Mouse (Mus musculus) spleen, adult 2 months (tissue): ENCODE data around the gene Amigo2. TPM values are rescaled to one million over a fixed set of nuclear protein-coding genes. Genes with fewer than 3 reads are reported as not detected.

Experiments used
- DNase-seq, 2 experiments: peaks; one replicate each; pipeline versions ENCODE4 v3.0.0 to v3.0.0-alpha.2; 2012 to 2021; ENCODE audit warnings: low spot score in 2 of 2, low read depth in 1 of 2
- H3K27ac ChIP-seq: fragments of 200-500 bp; 2 replicates; pipeline ENCODE4 v1.5.1; 2012; ENCODE audit warnings: low read length, inconsistent platforms; ENCODE audit not compliant: insufficient read depth
- H3K27me3 ChIP-seq: fragments of 200-500 bp; 2 replicates; pipeline ENCODE4 v1.6.1; 2012; ENCODE audit warnings: mild to moderate bottlenecking, moderate library complexity, low read length, inconsistent platforms; ENCODE audit not compliant: control insufficient read depth, insufficient read depth
- H3K36me3 ChIP-seq: fragments of 200-500 bp; 2 replicates; pipeline ENCODE4 v1.6.1; 2012; ENCODE audit warnings: mild to moderate bottlenecking, low read length, inconsistent platforms; ENCODE audit not compliant: control insufficient read depth, insufficient read depth
- H3K4me1 ChIP-seq: fragments of 200-500 bp; 2 replicates; pipeline ENCODE4 v1.6.1; 2011; ENCODE audit warnings: inconsistent platforms; ENCODE audit not compliant: control insufficient read depth, insufficient read depth, insufficient read length
- H3K4me3 ChIP-seq: fragments of 200-500 bp; 2 replicates; pipeline ENCODE4 v1.5.1; 2011; ENCODE audit warnings: mild to moderate bottlenecking, inconsistent platforms; ENCODE audit not compliant: insufficient read depth, insufficient read length; ENCODE audit errors: extremely low read depth
- CTCF ChIP-seq: fragments of 200-500 bp; IDR thresholded peaks from 2 replicates; pipeline ENCODE4 v1.5.1; 2011; ENCODE audit warnings: mild to moderate bottlenecking, inconsistent platforms; ENCODE audit not compliant: insufficient read depth, insufficient read length, insufficient replicate concordance; ENCODE audit errors: extremely low read depth
- POLR2A ChIP-seq: fragments of 200-500 bp; IDR thresholded peaks from 2 replicates; pipeline ENCODE4 v1.6.1; 2011; ENCODE audit warnings: low read depth, low read length, inconsistent platforms
- WGBS: fragments of 180-500 bp; shearing (Covaris S2); methylation state at CpG from one replicate; pipeline ENCODE4 v1.1.7; 2018; 5-methylcytosine and 5-hydroxymethylcytosine counted together
- polyA plus RNA-seq: library from polyadenylated mRNA; depleted of rRNA; stranded (reverse); fragments of >200 nt; gene quantifications from 2 replicates; pipeline ENCODE4 v1.2.3, GENCODE M21; 2012

The Amigo2 gene
- polyA plus RNA-seq, 1 experiment: 2.0 TPM

DNA sequence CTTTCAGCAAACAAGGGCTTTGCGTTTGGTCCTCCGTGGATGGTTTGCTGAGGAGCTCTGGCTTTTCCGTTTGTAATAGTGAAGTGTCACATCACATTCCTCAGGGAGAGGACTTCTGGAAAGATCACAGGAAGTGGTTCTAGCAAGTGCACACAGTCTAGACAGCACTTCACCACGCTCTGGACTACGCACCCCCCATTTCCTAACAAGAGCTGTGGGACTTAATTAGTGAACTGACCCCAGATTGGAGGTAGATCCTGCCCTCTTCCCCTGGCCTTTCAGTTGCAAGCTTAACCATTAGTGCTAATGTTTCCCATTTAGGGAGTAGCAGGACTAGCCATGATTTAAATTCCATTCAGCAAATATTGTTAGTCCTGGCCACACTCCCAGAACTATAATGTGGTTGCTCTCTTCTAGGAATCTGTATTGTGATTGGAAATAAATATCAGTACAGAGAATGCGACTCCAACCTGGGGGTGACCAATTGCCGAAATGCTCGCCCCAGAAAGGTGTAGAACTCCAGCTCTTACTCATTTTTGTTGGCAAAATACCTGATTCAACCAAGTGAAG is 10.2 kb upstream of the Amigo2 start:
- H3K4me1 ChIP-seq: peaks cover 28% of the 10 kb centered on the region; the same call in 1 of the 2 replicates
- no peak for TF ChIP-seq CTCF
- no peak for TF ChIP-seq POLR2A
- WGBS: 73% methylated on average over 8 of the region's 8 CpGs
- no peak overlapping the region for H3K4me3 ChIP-seq
- peak overlapping the region; percentile 39; the same call in 1 of the 2 replicates for H3K27ac ChIP-seq
- no peaks in the 10 kb centered on the region for H3K36me3 ChIP-seq
- no peak for DNase-seq
- no peaks in the 10 kb centered on the region for H3K27me3 ChIP-seq

DNA sequence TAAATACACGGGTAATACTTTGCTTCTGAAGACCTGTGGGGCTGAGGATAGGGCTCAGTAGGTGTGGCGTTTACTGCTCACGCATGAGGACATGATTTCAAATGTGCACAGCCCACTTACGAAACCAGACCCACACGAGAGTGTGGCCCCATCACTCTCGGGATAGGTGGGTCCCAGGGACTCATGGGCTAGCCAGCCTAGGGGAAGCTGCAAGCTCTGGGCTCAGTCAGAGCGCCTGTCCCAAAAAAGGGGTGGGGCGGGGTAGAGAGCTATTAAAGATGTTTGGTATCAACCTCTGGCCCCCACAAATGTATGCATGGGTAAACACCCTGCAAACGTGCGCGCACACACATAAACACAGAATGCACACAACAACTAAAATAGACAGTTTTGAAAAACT is 9.3 kb upstream of the Amigo2 start:
- H3K4me3 ChIP-seq: no peak overlapping the region
- DNase-seq: no peak
- peaks cover 36% of the 10 kb centered on the region; the same call in 1 of the 2 replicates for H3K4me1 ChIP-seq
- WGBS: 88% methylated on average over 11 of the region's 11 CpGs
- no peaks in the 10 kb centered on the region for H3K27me3 ChIP-seq
- no peak for TF ChIP-seq POLR2A
- TF ChIP-seq CTCF: no peak
- H3K27ac ChIP-seq: no peak overlapping the region
- H3K36me3 ChIP-seq: no peaks in the 10 kb centered on the region

DNA sequence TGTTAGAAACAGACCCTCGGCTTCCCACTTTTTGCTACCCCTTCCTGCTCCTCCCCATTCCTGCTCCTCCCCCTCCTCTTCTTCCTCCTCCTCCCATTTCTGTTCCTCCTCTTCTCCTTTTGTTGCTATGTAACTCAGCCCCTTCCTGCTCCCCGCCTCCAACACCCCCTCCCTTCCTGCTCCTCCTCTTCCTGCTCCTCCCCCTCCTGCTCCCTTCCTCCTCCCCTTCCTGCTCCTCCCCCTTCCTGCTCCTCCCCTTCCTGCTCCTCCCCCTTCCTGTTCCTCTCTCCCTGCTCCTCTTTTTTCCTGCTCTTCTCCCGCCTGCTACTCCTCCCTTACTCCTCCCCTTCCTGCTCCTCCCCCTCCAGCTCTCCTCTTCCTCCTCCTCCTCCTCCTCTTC is 8.7 kb upstream of the Amigo2 start:
- DNase-seq: no peak
- Histone ChIP-seq H3K27ac (no peak overlapping the region), H3K27me3 (no peaks in the 10 kb centered on the region), H3K36me3 (no peaks in the 10 kb centered on the region), H3K4me1 (peaks cover 33% of the 10 kb centered on the region; the same call in 1 of the 2 replicates), H3K4me3 (no peak overlapping the region)
- TF ChIP-seq POLR2A (no peak), CTCF (no peak)
- WGBS: 94% methylated on average over 3 of the region's 3 CpGs

DNA sequence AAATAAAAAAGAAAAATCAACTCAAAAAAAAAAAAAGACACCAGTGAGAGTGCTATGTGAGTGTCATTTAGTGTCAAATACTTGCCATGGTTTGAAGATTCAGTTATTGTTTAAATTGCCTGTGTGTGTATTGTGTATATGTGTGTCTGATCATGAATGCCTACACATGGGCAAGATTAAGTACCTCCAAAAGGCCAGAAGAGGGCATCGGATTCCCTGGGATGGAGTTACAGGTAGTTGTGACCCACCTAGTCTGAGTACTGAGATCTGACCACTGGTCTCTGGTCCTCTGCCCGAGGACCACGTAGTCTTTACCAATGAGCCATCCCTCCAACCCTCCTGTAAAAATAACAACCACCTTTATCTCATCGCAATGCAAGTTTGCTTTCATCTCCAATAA is 7.3 kb upstream of the Amigo2 start:
- H3K27me3 ChIP-seq: no peaks in the 10 kb centered on the region
- H3K4me3 ChIP-seq: no peak overlapping the region
- H3K4me1 ChIP-seq: peaks cover 26% of the 10 kb centered on the region; the same call in 1 of the 2 replicates
- TF ChIP-seq POLR2A: no peak
- TF ChIP-seq CTCF: no peak
- 92% methylated on average over 4 of the region's 4 CpGs for WGBS
- no peak for DNase-seq
- H3K36me3 ChIP-seq: no peaks in the 10 kb centered on the region
- no peak overlapping the region for H3K27ac ChIP-seq

DNA sequence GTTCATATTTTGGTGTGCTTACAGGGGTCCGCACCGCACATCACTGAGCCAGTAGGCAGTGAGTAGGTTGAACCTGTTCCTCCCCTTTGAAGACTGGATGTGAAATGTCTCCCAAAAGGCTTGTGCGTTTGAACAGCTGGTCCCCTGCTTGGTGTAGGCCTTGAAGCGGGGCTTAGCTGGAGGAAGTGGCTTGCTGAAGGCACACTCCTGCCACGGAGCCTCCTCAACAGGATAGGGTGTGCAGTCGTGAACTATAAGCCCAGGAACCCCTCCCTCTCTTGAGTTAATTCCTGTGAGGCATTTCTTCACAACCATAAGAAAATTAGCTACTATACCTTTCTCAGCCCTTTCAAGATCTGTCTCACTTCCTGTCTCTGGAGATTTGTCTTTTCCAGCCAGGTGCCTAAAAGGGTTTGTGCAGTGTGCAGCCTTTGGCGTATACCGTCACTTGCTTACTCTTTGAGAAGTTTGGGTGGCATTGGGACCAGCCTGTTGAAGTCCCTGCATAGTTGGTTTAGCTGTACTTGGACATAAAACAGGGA is 5.5 kb upstream of the Amigo2 start:
- H3K4me3 ChIP-seq: no peak overlapping the region
- DNase-seq: no peak
- H3K4me1 ChIP-seq: peaks cover 25% of the 10 kb centered on the region; the same call in 1 of the 2 replicates
- no peaks in the 10 kb centered on the region for H3K36me3 ChIP-seq
- WGBS: 31% methylated on average over 8 of the region's 8 CpGs
- no peaks in the 10 kb centered on the region for H3K27me3 ChIP-seq
- no peak for TF ChIP-seq POLR2A
- TF ChIP-seq CTCF: no peak
- H3K27ac ChIP-seq: peak overlapping the region; percentile 19

DNA sequence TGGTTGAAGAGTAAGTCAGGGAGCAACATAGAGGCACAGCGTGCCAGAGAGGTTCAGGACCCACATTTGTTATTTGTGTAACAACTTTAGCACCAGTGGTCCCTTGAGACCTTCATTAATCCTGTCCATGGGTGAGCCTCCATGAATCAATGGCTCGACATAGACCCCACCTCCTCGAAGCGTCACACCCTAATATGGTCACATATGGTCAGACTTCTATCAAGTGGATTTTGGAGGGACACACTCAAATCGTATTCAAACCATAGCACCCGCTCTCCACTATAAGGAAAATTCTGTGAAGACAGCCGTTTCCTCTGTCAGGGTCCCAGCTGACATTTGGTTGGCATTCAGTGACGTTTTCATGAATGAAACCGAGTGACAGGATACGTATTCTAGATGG is 2.2 kb upstream of the Amigo2 start:
- no peak for TF ChIP-seq POLR2A
- no peak for TF ChIP-seq CTCF
- Histone ChIP-seq H3K27ac (no peak overlapping the region), H3K4me3 (no peak overlapping the region), H3K27me3 (peaks cover 3% of the 10 kb centered on the region), H3K36me3 (no peaks in the 10 kb centered on the region), H3K4me1 (peaks cover 17% of the 10 kb centered on the region; the same call in 1 of the 2 replicates)
- no peak for DNase-seq
- WGBS: 79% methylated on average over 10 of the region's 10 CpGs

DNA sequence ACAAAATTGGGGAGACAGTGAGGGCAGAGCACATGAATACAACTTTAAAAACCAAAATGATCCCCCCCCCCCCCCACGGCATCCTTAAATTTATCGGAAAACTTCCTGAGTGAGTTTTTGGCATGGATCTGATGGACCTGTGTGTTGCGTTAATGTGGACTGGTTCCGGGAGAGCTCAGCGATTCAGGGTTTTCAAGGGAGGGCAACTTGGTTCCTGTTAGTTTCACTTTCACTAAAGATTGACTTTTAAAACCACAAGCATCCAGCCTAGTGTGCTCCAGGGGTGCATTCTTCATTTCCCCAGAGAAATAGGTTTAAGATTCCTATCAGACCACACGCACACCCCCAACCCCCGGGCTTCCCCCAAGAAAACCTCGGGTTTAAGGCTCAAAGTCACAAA is 1.2 kb upstream of the Amigo2 start:
- peak in 1 of 2 experiments; percentile 29 for DNase-seq
- H3K4me3 ChIP-seq: peak overlapping the region; percentile 73
- peaks cover 17% of the 10 kb centered on the region; the same call in 1 of the 2 replicates for H3K4me1 ChIP-seq
- TF ChIP-seq POLR2A (no peak), CTCF (no peak)
- under 1% methylated on average over 8 of the region's 8 CpGs for WGBS
- H3K27ac ChIP-seq: peak overlapping the region; percentile 86; the same call in 1 of the 2 replicates
- H3K36me3 ChIP-seq: no peaks in the 10 kb centered on the region
- H3K27me3 ChIP-seq: peaks cover 3% of the 10 kb centered on the region
